Mouse (Mus musculus) mouse embryonic stem cell (cell line): ENCODE measurements around the gene Nppa.
"Not testable (repeated sequence)": the region's sequence is repeated elsewhere in the genome, so short reads cannot be mapped to it uniquely, and the experiment has no call there.

Source experiments
- in situ Hi-C, 2 experiments: fragments of 300-500 bp; cut with MboI; formaldehyde crosslinking; loops; 1 replicate in 1 of 2; 3 replicates in 1 of 2; pipeline ENCODE4 v1.14.3; 2019 to 2020; ENCODE audit warnings: low sequenced_read_pairs in 2 of 2, low pct_unique_long_range_greater_than_20kb in 1 of 2, mixed read lengths in 1 of 2; ENCODE audit not compliant: unreplicated experiment in 1 of 2

The Nppa gene

DNA sequence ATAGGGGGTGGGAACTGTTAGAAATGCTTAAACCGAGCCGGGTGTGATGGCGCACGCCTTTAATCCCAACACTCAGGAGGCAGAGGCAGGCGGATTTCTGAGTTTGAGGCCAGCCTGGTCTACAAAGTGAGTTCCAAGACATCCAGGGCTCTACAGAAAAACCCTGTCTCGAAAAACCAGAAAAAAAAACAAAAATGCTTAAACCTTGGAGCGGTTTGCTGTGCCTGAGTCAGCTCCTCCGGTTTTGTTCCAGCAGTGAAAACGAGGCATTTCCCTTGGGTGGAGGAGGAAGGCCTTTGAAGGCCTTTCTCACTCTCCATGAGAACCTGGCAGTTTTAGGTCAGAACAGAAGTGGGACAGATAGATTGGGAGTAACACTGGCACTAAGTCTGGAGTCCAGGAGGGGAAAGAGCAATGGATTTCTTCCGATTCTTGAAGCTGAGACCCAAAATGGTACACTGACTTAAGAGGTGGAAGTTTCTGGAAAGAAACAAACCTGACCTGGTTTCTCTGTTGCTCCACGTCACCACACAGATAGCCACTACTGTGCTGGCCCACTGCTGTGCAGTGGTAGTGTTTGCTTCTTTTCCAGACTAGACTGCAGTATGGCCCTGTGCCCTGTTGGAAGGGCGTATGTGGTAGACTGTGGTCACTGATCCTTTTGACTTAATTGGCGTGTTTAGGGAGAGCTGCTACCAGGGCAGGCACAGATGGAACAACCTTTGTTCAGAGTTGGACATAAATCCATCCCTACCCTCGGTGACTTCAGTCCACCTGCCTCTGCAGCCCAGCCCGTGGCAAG lies 39.7 kb downstream of the Nppa start:
- in situ Hi-C loops: loop anchor here in 1 of 2 experiments (25.0 kb wide), 1 partner anchor 547 kb away; the partner anchor contains the start of gene Srm

DNA sequence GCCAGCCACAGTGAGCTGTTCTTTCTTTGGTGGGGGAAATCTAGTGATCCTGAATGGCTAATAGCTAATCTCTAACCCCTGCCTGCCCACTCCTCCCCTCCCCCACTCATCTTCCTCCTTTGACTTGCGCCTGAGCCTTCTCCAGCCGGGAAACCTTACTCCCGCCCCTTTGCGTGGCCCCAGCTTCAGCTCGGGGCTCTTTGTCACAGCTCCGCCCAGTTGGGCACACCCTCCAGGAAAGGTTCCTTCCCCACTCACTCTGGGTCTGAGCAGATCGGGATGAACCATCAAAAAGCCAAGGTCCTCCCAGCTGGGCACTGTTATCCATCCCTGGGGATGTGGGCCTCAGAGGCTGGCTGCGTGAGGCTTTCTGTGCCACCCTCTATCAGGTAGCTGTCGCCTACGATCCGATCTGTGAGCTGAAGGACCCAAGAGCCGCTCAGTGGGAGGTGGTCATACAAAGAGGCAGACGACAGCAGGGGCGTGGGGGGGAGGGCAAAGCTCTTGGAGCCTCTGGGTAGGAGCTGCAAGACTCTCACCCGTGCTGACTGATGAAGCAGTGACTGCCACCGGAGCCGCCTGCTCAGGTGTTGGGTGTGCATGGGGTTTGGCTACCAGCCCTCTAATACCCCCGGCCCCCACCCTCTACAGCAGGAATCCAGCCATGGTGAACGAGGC lies 40.5 kb downstream of the Nppa start:
- in situ Hi-C loops: loop anchor here in 1 of 2 experiments (25.0 kb wide), 1 partner anchor 546 kb away; the partner anchor contains the start of gene Srm

DNA sequence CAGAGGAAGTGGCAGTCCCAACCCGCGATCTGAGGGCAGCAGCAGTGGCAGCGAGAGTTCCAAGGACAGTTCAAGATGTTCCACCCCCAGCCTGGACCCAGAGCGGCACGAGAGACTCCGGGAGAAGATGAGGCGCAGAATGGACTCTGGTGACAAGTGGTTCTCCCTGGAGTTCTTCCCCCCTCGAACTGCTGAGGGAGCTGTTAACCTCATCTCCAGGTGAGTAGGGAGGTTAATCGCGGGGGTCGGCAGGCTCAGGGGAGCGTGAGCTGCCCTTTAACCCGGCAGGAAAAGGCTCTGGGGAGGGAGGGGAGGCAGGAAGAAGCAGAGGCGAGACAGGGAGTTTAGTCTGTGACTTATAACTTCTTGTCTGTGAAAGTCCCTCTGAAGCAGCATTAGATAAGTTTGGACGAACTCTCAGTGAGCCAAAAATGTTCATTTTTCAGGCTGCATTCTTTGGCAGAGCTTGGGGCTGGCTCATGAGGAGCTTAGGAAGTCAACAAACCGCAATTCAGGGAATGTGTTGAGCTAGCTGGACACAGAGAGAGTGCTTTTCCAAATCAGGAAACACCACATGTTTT lies 41.2 kb downstream of the Nppa start:
- in situ Hi-C loops: loop anchor here in 1 of 2 experiments (25.0 kb wide), 1 partner anchor 546 kb away; the partner anchor contains the start of gene Srm

DNA sequence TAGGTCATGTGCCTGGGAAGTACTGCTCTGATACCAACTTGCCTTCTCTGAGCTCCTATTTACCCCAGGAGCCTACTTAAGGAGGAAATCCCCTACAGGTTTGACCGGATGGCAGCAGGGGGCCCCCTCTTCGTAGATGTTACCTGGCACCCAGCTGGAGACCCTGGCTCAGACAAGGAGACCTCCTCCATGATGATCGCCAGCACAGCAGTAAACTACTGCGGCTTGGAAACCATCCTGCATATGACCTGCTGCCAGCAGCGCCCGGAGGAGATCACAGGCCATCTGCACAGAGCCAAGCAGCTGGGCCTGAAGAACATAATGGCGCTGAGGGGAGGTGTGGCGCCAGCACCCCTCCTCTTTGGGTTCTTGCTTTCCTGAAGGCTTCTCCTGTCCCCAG lies 42.8 kb downstream of the Nppa start:
- in situ Hi-C loops: loop anchor here in 1 of 2 experiments (25.0 kb wide), 1 partner anchor 544 kb away; the partner anchor contains the start of gene Srm

DNA sequence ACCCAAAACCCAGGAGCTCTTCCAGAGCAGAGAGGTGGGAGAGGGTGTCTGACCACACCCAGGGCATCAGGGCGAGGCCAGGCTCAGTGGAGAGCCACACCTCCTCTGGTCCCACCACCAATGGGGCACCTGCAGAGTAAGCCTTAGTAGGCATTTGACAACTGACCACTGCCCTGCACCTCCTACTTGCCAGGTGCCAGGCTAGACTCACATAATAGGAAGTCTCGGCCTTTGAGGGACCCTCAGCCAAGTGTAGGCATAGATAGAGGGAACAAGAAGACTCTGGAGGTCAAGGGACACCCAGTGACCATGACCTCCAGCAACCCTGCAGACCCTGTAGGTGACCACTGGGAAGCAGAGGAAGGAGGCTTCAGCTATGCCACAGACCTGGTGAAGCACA lies 43.6 kb downstream of the Nppa start:
- in situ Hi-C loops: loop anchor here in 1 of 2 experiments (25.0 kb wide), 1 partner anchor 543 kb away; the partner anchor contains the start of gene Srm

DNA sequence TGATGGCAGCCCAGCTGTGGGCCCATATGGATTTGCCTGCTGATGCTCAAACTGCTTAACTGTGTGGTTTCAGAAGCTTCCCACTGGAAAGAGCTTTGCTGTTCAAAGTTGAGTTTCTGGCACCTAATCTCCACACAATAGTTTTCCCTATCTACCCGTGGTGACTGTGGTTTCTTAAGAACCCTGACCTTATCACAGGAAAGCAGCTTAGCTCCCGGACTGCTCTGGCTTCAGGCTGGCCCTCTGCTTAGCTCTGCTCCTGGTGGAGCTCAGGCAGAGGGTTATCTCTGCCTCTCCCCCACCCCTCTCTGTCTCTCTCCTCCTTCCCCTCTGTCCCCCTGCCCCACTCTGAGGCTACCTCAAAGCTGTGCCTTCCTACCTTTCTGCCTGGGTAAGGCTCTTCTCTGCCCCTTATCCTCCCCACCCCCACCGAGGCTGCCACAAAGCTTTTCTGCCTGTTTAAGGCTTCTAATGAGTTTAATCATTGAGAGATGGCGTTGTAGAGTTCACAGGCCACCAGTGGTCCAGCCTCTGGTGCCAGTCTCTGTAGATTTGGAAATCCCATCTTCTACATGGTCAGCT lies 46.0 kb downstream of the Nppa start:
- in situ Hi-C loops: loop anchor here in 1 of 2 experiments (25.0 kb wide), 1 partner anchor 541 kb away; the partner anchor contains the start of gene Srm

DNA sequence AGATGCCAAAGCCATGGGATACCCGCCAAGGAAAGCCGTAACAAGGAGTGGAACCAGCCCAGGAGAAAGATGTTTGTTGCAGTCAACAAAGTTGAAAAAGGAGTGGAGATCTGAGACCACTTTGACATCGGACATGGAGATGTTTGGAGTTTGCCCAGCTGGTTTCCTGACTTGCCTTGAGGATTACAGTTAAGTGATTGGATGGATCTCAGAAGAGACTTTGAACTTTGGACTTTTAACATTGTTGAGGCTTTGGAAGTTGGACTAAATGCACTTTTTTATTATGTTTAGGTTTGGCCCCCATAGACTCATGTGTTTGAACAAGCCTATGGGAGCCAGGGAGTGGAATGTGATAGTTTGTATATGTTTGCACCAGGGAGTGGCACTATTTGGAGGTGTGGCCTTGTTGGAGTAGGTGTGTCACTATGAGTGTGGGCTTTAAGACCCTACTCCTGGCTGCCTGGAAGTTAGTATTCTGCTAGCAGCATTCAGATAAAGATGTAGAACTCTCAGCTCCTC lies 49.9 kb downstream of the Nppa start:
- in situ Hi-C loops: not testable (repeated sequence)

DNA sequence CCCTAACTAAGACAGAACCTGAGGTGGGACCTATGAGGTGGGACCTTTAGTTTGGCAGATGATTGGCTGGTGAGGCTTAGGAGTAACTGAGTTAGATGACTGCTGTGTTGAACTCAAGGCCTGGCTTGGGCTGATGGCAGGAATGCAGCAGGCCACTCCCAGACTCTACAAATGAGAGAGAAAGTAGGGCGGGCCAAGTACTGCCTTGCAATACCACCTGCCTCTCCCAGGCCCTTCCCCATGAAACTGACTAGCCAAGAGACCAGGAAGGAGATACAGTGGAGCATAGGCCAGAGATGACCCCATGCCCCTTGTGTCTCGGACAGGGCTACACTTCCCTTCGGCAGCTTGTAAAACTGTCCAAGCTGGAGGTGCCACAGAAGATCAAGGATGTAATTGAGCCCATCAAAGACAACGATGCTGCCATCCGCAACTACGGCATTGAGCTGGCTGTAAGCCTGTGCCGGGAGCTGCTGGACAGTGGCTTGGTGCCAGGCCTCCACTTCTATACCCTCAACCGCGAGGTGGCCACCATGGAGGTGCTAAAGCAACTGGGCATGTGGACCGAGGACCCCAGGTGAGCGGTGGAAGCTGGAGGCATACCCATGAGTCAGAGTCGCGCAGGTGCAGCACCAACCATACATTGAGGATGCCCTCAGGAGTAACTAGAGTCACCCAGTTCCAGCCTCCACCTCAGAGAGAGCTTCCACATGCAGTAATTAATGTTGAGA lies 50.7 kb downstream of the Nppa start:
- in situ Hi-C loops: no loop called here
